Mouse (Mus musculus) myocyte (in vitro differentiated cells): ENCODE measurements around the gene Hpdl.

Source experiments
- CEBPB ChIP-seq: IDR thresholded peaks from 2 replicates; pipeline ENCODE4 v1.6.1; 2011; ENCODE audit warnings: mild to moderate bottlenecking, moderate library complexity; ENCODE audit not compliant: poor library complexity, insufficient read depth, severe bottlenecking
- E2F4 ChIP-seq: IDR thresholded peaks from one replicate; pipeline ENCODE4 v1.6.1; 2011; ENCODE audit warnings: mild to moderate bottlenecking, control low read depth, moderate library complexity; ENCODE audit not compliant: insufficient read depth
- MYOG ChIP-seq, 3 experiments: IDR thresholded peaks; one replicate each; pipeline ENCODE4 v1.6.1; 2011; ENCODE audit warnings: control low read depth in 2 of 3, low read depth in 2 of 3, mild to moderate bottlenecking in 2 of 3; ENCODE audit not compliant: insufficient read length in 2 of 3, control insufficient read depth in 1 of 3, insufficient read depth in 1 of 3
- POLR2A ChIP-seq: IDR thresholded peaks from one replicate; pipeline ENCODE4 v1.6.1; 2011; ENCODE audit warnings: low read depth, mild to moderate bottlenecking, control low read depth, moderate library complexity; ENCODE audit not compliant: insufficient read length
- POLR2AphosphoS2 ChIP-seq: IDR thresholded peaks from one replicate; pipeline ENCODE4 v1.6.1; 2011; ENCODE audit warnings: low read depth, control low read depth; ENCODE audit not compliant: insufficient read length
- REST ChIP-seq: IDR thresholded peaks from one replicate; pipeline ENCODE4 v1.6.1; 2011; ENCODE audit warnings: mild to moderate bottlenecking, control low read depth, moderate library complexity; ENCODE audit not compliant: insufficient read depth, insufficient read length
- SRF ChIP-seq: IDR thresholded peaks from one replicate; pipeline ENCODE4 v1.6.1; 2011; ENCODE audit warnings: low read depth; ENCODE audit not compliant: control insufficient read depth, insufficient read length
- TCF12 ChIP-seq: IDR thresholded peaks from one replicate; pipeline ENCODE4 v1.6.1; 2011; ENCODE audit warnings: mild to moderate bottlenecking, control low read depth; ENCODE audit not compliant: poor library complexity, insufficient read depth, severe bottlenecking
- USF1 ChIP-seq: IDR thresholded peaks from one replicate; pipeline ENCODE4 v1.6.1; 2011; ENCODE audit warnings: low read depth, mild to moderate bottlenecking, control low read depth, moderate library complexity

DNA sequence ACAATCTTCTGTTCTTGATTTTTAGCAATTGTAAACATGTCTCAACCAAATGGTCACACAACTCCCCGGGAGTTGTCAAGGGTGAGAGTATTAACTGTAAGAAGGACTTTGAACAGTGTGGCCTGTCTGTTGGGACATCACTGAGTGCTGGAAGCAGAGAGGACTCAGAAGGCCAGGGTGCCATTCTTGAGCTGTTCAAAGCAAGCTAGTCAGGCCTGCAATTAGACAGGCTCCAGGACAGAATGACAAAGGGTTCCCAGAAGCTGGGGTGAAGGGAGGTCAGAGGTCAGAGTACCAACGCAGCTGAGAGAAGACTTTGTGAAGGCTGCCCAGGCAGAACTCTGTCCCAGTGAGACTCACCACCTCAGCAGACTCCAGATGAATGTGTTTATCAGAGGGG is 17.5 kb upstream of the Hpdl start:
- no peak for TF ChIP-seq E2F4
- no peak for TF ChIP-seq USF1
- TF ChIP-seq POLR2AphosphoS2: no peak
- no peak for TF ChIP-seq REST
- TF ChIP-seq CEBPB: no peak
- no peak for TF ChIP-seq POLR2A
- TF ChIP-seq MYOG (IDR thresholded peaks at IDR 0.05; ENCODE audit: control insufficient read depth in 1 of 3, insufficient read depth in 1 of 3, insufficient read length in 2 of 3, low read depth in 2 of 3): no peak
- TF ChIP-seq SRF: no peak
- no peak for TF ChIP-seq TCF12
